Comparison of ENCODE assay signal across 19 mouse cellular contexts in genomic region chr5:123026414-123026813, GRCm38 (mm10). TPM values are rescaled to one million over a fixed set of nuclear protein-coding genes. Genes with fewer than 3 reads are reported as not detected.
DNase-seq lines count a peak whose midpoint lies in the region; ATAC-seq and TF ChIP-seq lines count a peak whose summit lies in the region.
"Had no signal": no experiment of that assay in that cellular context is flagged by ENCODE, and none has a peak within 500 bp of the region (broad histone marks: within the 10 kb centered on the region; RNA-seq: fewer than 3 reads in every experiment).

No protein-coding gene starts in this region.

- no peak for TF ChIP-seq CTCF in lung, embryonic 14.5 days (IDR thresholded peaks at IDR 0.05; ENCODE audit: low read depth)
- TF ChIP-seq CTCF in E14TG2a.4 (conservative IDR thresholded peaks at IDR 0.05; ENCODE audit: low read length), result no peak

- no peaks in the 10 kb centered on the region for H3K27me3 ChIP-seq in lung, embryonic 14.5 days (ENCODE audit: insufficient read depth, low read length)
- no peaks in the 10 kb centered on the region for H3K27me3 ChIP-seq in E14TG2a.4 (ENCODE audit: insufficient read depth, low read length)
- H3K27me3 ChIP-seq: liver, embryonic 15.5 days; midbrain, embryonic 13.5 days; neural tube, embryonic 12.5 days had no signal

- peak; percentile 55 for DNase-seq in kidney, adult 18-20 months
- DNase-seq in kidney, postnatal 4 days, result no peak
- no peak for DNase-seq in lung, embryonic 14.5 days
- DNase-seq in lung, adult 18-20 months, result no peak
- peak; percentile 64 to 72 for DNase-seq in kidney, postnatal 25 days
- no peak for DNase-seq in right cerebral cortex, postnatal 10 days (ENCODE audit: low spot score in 2 of 2)
- DNase-seq: cerebellum, adult 8-10 months; forebrain, postnatal 0 days; heart, postnatal 4 days; layer of hippocampus, adult 9-11 months had no signal

- H3K4me3 ChIP-seq in lung, embryonic 14.5 days (ENCODE audit: low read depth, low read length), result no peak overlapping the region
- H3K4me3 ChIP-seq in E14TG2a.4 (replicated peaks; ENCODE audit: low read length), result peak overlapping the region; percentile 29; the same call in 1 of the 2 replicates
- H3K4me3 ChIP-seq: forebrain, embryonic 10.5 days; liver, embryonic 15.5 days; midbrain, embryonic 13.5 days; neural tube, embryonic 12.5 days had no signal

- H3K4me1 ChIP-seq in lung, embryonic 14.5 days (ENCODE audit: insufficient read depth), result no peaks in the 10 kb centered on the region
- peaks cover 84% of the 10 kb centered on the region for H3K4me1 ChIP-seq in E14TG2a.4 (replicated peaks; ENCODE audit: low read depth, low read length)
- H3K4me1 ChIP-seq: midbrain, embryonic 13.5 days; neural tube, embryonic 12.5 days had no signal

- peak overlapping the region; percentile 37; the same call in 1 of the 2 replicates for H3K27ac ChIP-seq in lung, embryonic 14.5 days (ENCODE audit: low read depth)
- H3K27ac ChIP-seq: forebrain, embryonic 10.5 days; midbrain, embryonic 13.5 days; neural tube, embryonic 12.5 days had no signal

- 56% methylated on average over 6 of the region's 6 CpGs for WGBS in lung, embryonic 14.5 days

- no peak for ATAC-seq in lung, embryonic 14.5 days (ENCODE audit: insufficient read depth)
- ATAC-seq: forebrain, postnatal 0 days; hindbrain, embryonic 16.5 days; midbrain, embryonic 13.5 days had no signal

- peaks cover 22% of the 10 kb centered on the region; the same call in 1 of the 2 replicates for H3K36me3 ChIP-seq in lung, embryonic 14.5 days (ENCODE audit: insufficient read depth)
- H3K36me3 ChIP-seq in E14TG2a.4 (ENCODE audit: insufficient read depth, low read length), result peaks cover 22% of the 10 kb centered on the region

- no peak overlapping the region for H3K4me2 ChIP-seq in lung, embryonic 14.5 days
- H3K4me2 ChIP-seq: heart, embryonic 11.5 days; liver, embryonic 15.5 days; midbrain, embryonic 13.5 days; neural tube, embryonic 12.5 days had no signal

- H3K9me3 ChIP-seq in lung, embryonic 14.5 days (ENCODE audit: low read depth, low read length), result no peaks in the 10 kb centered on the region
- no peaks in the 10 kb centered on the region for H3K9me3 ChIP-seq in E14TG2a.4 (ENCODE audit: low read length)
- H3K9me3 ChIP-seq: liver, embryonic 15.5 days; midbrain, embryonic 13.5 days; neural tube, embryonic 12.5 days had no signal

- H3K9ac ChIP-seq in lung, embryonic 14.5 days, result no peak overlapping the region
- H3K9ac ChIP-seq: forebrain, postnatal 0 days; liver, embryonic 15.5 days; midbrain, embryonic 13.5 days; neural tube, embryonic 12.5 days had no signal

RNA-seq across cellular contexts. Expression of gene Orai1, which starts 11.5 kb away (rescaled TPM):
- 16.8 and 18.2 TPM in 2 replicates for polyA plus RNA-seq in lung, embryonic 14.5 days (2014; fragmentation: Nextera tagmentation; extraction: Ambion mirVana)

RNA-seq across cellular contexts. Expression of gene Morn3, which starts 20.4 kb away (rescaled TPM):
- 0.72 TPM in 1 of 2 replicates, not detected in the other for polyA plus RNA-seq in lung, embryonic 14.5 days (2014; fragmentation: Nextera tagmentation; extraction: Ambion mirVana)
- polyA plus RNA-seq: C2C12; liver, embryonic 15.5 days; neural tube, embryonic 12.5 days; urinary bladder, adult 2 months had no signal

RNA-seq across cellular contexts. Expression of gene Kdm2b, which starts 36.8 kb away (rescaled TPM):
- 38.5 and 46.7 TPM in 2 replicates for polyA plus RNA-seq in lung, embryonic 14.5 days (2014; fragmentation: Nextera tagmentation; extraction: Ambion mirVana)

RNA-seq across cellular contexts. Expression of gene Tmem120b, which starts 41.8 kb away (rescaled TPM):
- 8.2 and 10.0 TPM in 2 replicates for polyA plus RNA-seq in lung, embryonic 14.5 days (2014; fragmentation: Nextera tagmentation; extraction: Ambion mirVana)

Comparison
In these comparisons a context has a peak if more than half of its experiments do, and no peak if none do; other contexts are left out.
1. DNase-seq: peak in kidney, adult 18-20 months (single experiment) and kidney, postnatal 25 days (2 of 2); none in kidney, postnatal 4 days (0 of 2), lung, embryonic 14.5 days (single experiment), lung, adult 18-20 months (0 of 2) and right cerebral cortex, postnatal 10 days (0 of 2).